Mouse (Mus musculus) myocyte (in vitro differentiated cells): ENCODE measurements at regions not wholly inside any gene's neighbourhood (a gene's known extent, or its start where the extent isn't known, plus 50 kb on each side); places are given as distances from the start of the nearest gene placed in this dataset.

Experiments used
- H3K27me3 ChIP-seq: one replicate; pipeline ENCODE4 v1.6.1; 2011; ENCODE audit not compliant: control insufficient read depth, insufficient read depth, insufficient read length
- H3K36me3 ChIP-seq: one replicate; pipeline ENCODE4 v1.6.1; 2011; ENCODE audit not compliant: control insufficient read depth, insufficient read depth
- H3K4me2 ChIP-seq: one replicate; pipeline ENCODE4 v1.6.1; 2011; ENCODE audit warnings: low read depth, control low read depth
- H3K4me3 ChIP-seq: one replicate; pipeline ENCODE4 v1.5.1; 2011; ENCODE audit warnings: mild to moderate bottlenecking, control low read depth, moderate library complexity
- H3K79me2 ChIP-seq: one replicate; pipeline ENCODE4 v1.6.1; 2011; ENCODE audit not compliant: control insufficient read depth, insufficient read depth
- H3ac ChIP-seq: one replicate; pipeline ENCODE4 v1.6.1; 2011; ENCODE audit not compliant: control insufficient read depth, insufficient read length
- CEBPB ChIP-seq: IDR thresholded peaks from 2 replicates; pipeline ENCODE4 v1.6.1; 2011; ENCODE audit warnings: mild to moderate bottlenecking, moderate library complexity; ENCODE audit not compliant: poor library complexity, insufficient read depth, severe bottlenecking
- MAX ChIP-seq: IDR thresholded peaks from one replicate; pipeline ENCODE4 v1.6.1; 2011; ENCODE audit warnings: low read depth, mild to moderate bottlenecking, control low read depth
- MYOG ChIP-seq, 3 experiments: IDR thresholded peaks; one replicate each; pipeline ENCODE4 v1.6.1; 2011; ENCODE audit warnings: control low read depth in 2 of 3, low read depth in 2 of 3, mild to moderate bottlenecking in 2 of 3; ENCODE audit not compliant: insufficient read length in 2 of 3, control insufficient read depth in 1 of 3, insufficient read depth in 1 of 3
- REST ChIP-seq: IDR thresholded peaks from one replicate; pipeline ENCODE4 v1.6.1; 2011; ENCODE audit warnings: mild to moderate bottlenecking, control low read depth, moderate library complexity; ENCODE audit not compliant: insufficient read depth, insufficient read length
- SRF ChIP-seq: IDR thresholded peaks from one replicate; pipeline ENCODE4 v1.6.1; 2011; ENCODE audit warnings: low read depth; ENCODE audit not compliant: control insufficient read depth, insufficient read length
- TCF12 ChIP-seq: IDR thresholded peaks from one replicate; pipeline ENCODE4 v1.6.1; 2011; ENCODE audit warnings: mild to moderate bottlenecking, control low read depth; ENCODE audit not compliant: poor library complexity, insufficient read depth, severe bottlenecking

GRCm38 (mm10) chr14:73435839-73436238 is 50.8 kb upstream of the Itm2b start:
- no peaks in the 10 kb centered on the region for H3K79me2 ChIP-seq
- H3ac ChIP-seq = no peak overlapping the region
- H3K4me3 ChIP-seq = no peak overlapping the region
- no peaks in the 10 kb centered on the region for H3K36me3 ChIP-seq
- TF ChIP-seq MYOG (IDR thresholded peaks at IDR 0.05; ENCODE audit: control insufficient read depth in 1 of 3, insufficient read depth in 1 of 3, insufficient read length in 2 of 3, low read depth in 2 of 3) (no peak), REST (no peak), SRF (no peak), MAX (no peak), CEBPB (no peak), TCF12 (no peak)
- no peaks in the 10 kb centered on the region for H3K27me3 ChIP-seq
- no peak overlapping the region for H3K4me2 ChIP-seq
